Mouse (Mus musculus): ENCODE results near the gene Tcte2. TPM values are rescaled to one million over a fixed set of nuclear protein-coding genes. Genes with fewer than 3 reads are reported as not detected.

Tcte2 gene
- total and polyA plus RNA-seq, 3 experiments, result 0.17 TPM; not detected in 2

DNA sequence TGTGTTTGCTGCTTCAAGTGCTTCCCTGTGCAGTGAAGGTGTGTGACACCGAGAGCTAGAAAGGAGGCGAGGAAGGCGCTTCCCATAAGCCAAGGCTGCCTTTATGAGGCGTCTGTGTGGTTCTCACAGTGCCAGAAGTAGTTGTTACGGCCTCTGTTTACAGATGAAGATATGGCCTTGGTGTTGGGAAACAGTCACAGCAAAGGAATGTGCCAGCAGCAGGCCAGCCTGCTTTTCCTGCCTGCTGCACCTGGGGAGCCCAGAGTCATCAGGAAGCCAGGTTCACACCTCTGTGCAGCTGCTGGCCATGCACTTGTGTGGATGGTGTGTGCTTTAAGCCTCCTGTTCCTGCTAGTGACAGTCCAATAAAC lies 17.9 kb downstream of the Tcte2 start:
- H3K27ac ChIP-seq (ENCODE audit: insufficient read depth, low read depth), result no peak overlapping the region
- no peak for DNase-seq (ENCODE audit: extremely low read depth)
- H3K4me3 ChIP-seq (replicated peaks in 1 of 3; ENCODE audit: low read depth in 2 of 3, low read length in 2 of 3, poor library complexity in 1 of 3), result no peak overlapping the region
- no peaks in the 10 kb centered on the region for H3K79me2 ChIP-seq (replicated peaks; ENCODE audit: control insufficient read depth, extremely low read depth, insufficient read depth, poor library complexity, severe bottlenecking)
- peaks cover 38% of the 10 kb centered on the region for H3K27me3 ChIP-seq (replicated peaks)
- TF ChIP-seq E2F4 (IDR thresholded peaks at IDR 0.05; ENCODE audit: insufficient replicate concordance, low read depth, low read length) (no peak), RAD21 (IDR thresholded peaks at IDR 0.05; ENCODE audit: low read depth, low read length) (no peak), CHD1 (IDR thresholded peaks at IDR 0.05; ENCODE audit: low read depth, low read length) (no peak), MXI1 (IDR thresholded peaks at IDR 0.05; ENCODE audit: low read depth, low read length) (no peak), JUN (IDR thresholded peaks at IDR 0.05; ENCODE audit: insufficient read depth, low read depth, low read length) (no peak), PAX5 (IDR thresholded peaks at IDR 0.05; ENCODE audit: low read length) (no peak), RCOR1 (conservative IDR thresholded peaks at IDR 0.05; ENCODE audit: low read depth, low read length) (no peak), MEF2A (IDR thresholded peaks at IDR 0.05; ENCODE audit: borderline replicate concordance, low read depth, low read length) (no peak), POLR2A (IDR thresholded peaks at IDR 0.05; ENCODE audit: low read depth, low read length) (no peak), ZKSCAN1 (IDR thresholded peaks at IDR 0.05; ENCODE audit: borderline replicate concordance, low read depth, low read length) (no peak)
- in situ Hi-C loops (cut with MboI; ENCODE audit: low pct_ligation_motif_present, low pct_unique_long_range_greater_than_20kb, low sequenced_read_pairs) (no loop called here), dilution Hi-C loops (cut with MboI; ENCODE audit: extremely low pct_ligation_motif_present, extremely low pct_unique_long_range_greater_than_20kb, low sequenced_read_pairs) (no loop called here)
- H3K36me3 ChIP-seq (replicated peaks in 1 of 2; ENCODE audit: control insufficient read depth in 1 of 2, insufficient read depth in 1 of 2, low read length in 1 of 2), result no peaks in the 10 kb centered on the region
- no peak overlapping the region for H3K9ac ChIP-seq (ENCODE audit: insufficient read depth, low read depth)
- peaks cover 3% of the 10 kb centered on the region for H3K9me3 ChIP-seq (replicated peaks; ENCODE audit: low read length)
- no peak overlapping the region for H3K4me2 ChIP-seq (ENCODE audit: insufficient read depth, low read depth, poor library complexity, severe bottlenecking)
- H3K4me1 ChIP-seq (ENCODE audit: control insufficient read depth in 1 of 2, insufficient read depth in 2 of 2), result peaks cover 3 to 34% of the 10 kb centered on the region in 2 experiments; a peak in 3 of 4 replicates

- H3K4me1 ChIP-seq (ENCODE audit: control insufficient read depth in 1 of 2, insufficient read depth in 2 of 2), result peaks cover 3 to 40% of the 10 kb centered on the region in 2 experiments; a peak in 3 of 4 replicates
- H3K9ac ChIP-seq (ENCODE audit: insufficient read depth, low read depth), result no peak overlapping the region
- TF ChIP-seq ZNF384 (IDR thresholded peaks at IDR 0.05; ENCODE audit: low read depth, low read length) (no peak), CHD1 (IDR thresholded peaks at IDR 0.05; ENCODE audit: low read depth, low read length) (no peak), JUN (IDR thresholded peaks at IDR 0.05; ENCODE audit: insufficient read depth, low read depth, low read length) (no peak), TCF12 (IDR thresholded peaks at IDR 0.05; ENCODE audit: low read depth, low read length) (no peak), ZKSCAN1 (IDR thresholded peaks at IDR 0.05; ENCODE audit: borderline replicate concordance, low read depth, low read length) (no peak), EP300 (IDR thresholded peaks at IDR 0.05; ENCODE audit: low read length) (no peak), MYC (IDR thresholded peaks at IDR 0.05; ENCODE audit: low read depth, low read length) (no peak), ZC3H11A (IDR thresholded peaks at IDR 0.05; ENCODE audit: low read depth, low read length) (no peak), ETS1 (conservative IDR thresholded peaks at IDR 0.05; ENCODE audit: low read depth, low read length) (no peak), ELF1 (IDR thresholded peaks at IDR 0.05; ENCODE audit: low read depth, low read length) (no peak), ZMIZ1 (IDR thresholded peaks at IDR 0.05; ENCODE audit: low read depth, low read length) (no peak), MAFK (IDR thresholded peaks at IDR 0.05; ENCODE audit: insufficient replicate concordance, low read length) (no peak), RCOR1 (conservative IDR thresholded peaks at IDR 0.05; ENCODE audit: low read depth, low read length) (no peak), KAT2A (IDR thresholded peaks at IDR 0.05; ENCODE audit: insufficient replicate concordance, low read length) (no peak), BHLHE40 (IDR thresholded peaks at IDR 0.05; ENCODE audit: low read depth, low read length) (no peak), TBP (conservative IDR thresholded peaks at IDR 0.05; ENCODE audit: low read depth, low read length) (no peak)
- H3K4me3 ChIP-seq (replicated peaks in 1 of 3; ENCODE audit: low read depth in 2 of 3, low read length in 2 of 3, poor library complexity in 1 of 3), result no peak overlapping the region
- no peaks in the 10 kb centered on the region for H3K36me3 ChIP-seq (replicated peaks in 1 of 2; ENCODE audit: control insufficient read depth in 1 of 2, insufficient read depth in 1 of 2, low read length in 1 of 2)
- no peak overlapping the region for H3K27ac ChIP-seq (ENCODE audit: insufficient read depth, low read depth)
- in situ Hi-C loops (cut with MboI; ENCODE audit: low pct_ligation_motif_present, low pct_unique_long_range_greater_than_20kb, low sequenced_read_pairs) (no loop called here), dilution Hi-C loops (cut with MboI; ENCODE audit: extremely low pct_ligation_motif_present, extremely low pct_unique_long_range_greater_than_20kb, low sequenced_read_pairs) (no loop called here)
- DNase-seq (ENCODE audit: extremely low read depth), result no peak
- no peaks in the 10 kb centered on the region for H3K79me2 ChIP-seq (replicated peaks; ENCODE audit: control insufficient read depth, extremely low read depth, insufficient read depth, poor library complexity, severe bottlenecking)
- H3K27me3 ChIP-seq (replicated peaks), result peaks cover 38% of the 10 kb centered on the region
- no peak overlapping the region for H3K4me2 ChIP-seq (ENCODE audit: insufficient read depth, low read depth, poor library complexity, severe bottlenecking)
- peaks cover 3% of the 10 kb centered on the region for H3K9me3 ChIP-seq (replicated peaks; ENCODE audit: low read length)
Measured at GRCm38 (mm10) chr17:13742941-13743708, 18.5 kb downstream of the Tcte2 start.

All from CH12.LX (cell line).